Mouse (Mus musculus) neural tube, embryonic 14.5 days (tissue): Measurements from ENCODE around the gene Yjefn3. TPM values are rescaled to one million over a fixed set of nuclear protein-coding genes. Genes with fewer than 3 reads are reported as not detected.
A peak's percentile ranks its signal among the peaks of the same experiment; 100 is the strongest.

Experiments used
- ATAC-seq: fragments of 200-750 bp; cut with Nextera tagmentation; 2 replicates; pipeline ENCODE4 v1.8.0; 2017; ENCODE audit warnings: low read depth, mild to moderate bottlenecking, moderate TSS enrichment, moderate library complexity
- H3K27ac ChIP-seq: fragments of 300-500 bp; sonication (generic); 2 replicates; pipeline ENCODE4 v1.5.1; 2014; ENCODE audit warnings: low read depth, mild to moderate bottlenecking, control low read depth, low read length, moderate library complexity, mixed read lengths
- H3K27me3 ChIP-seq: fragments of 300-500 bp; sonication (generic); 2 replicates; pipeline ENCODE4 v1.6.1; 2014; ENCODE audit warnings: low read length; ENCODE audit not compliant: control insufficient read depth, insufficient read depth
- H3K36me3 ChIP-seq: fragments of 300-500 bp; sonication (generic); 2 replicates; pipeline ENCODE4 v1.6.1; 2014; ENCODE audit warnings: low read length, mixed read lengths; ENCODE audit not compliant: control insufficient read depth, insufficient read depth
- H3K4me1 ChIP-seq: fragments of 300-500 bp; sonication (generic); 2 replicates; pipeline ENCODE4 v1.6.1; 2014; ENCODE audit warnings: low read length; ENCODE audit not compliant: control insufficient read depth, insufficient read depth
- H3K4me2 ChIP-seq: fragments of 300-500 bp; sonication (generic); 2 replicates; pipeline ENCODE4 v1.6.1; 2014; ENCODE audit warnings: mild to moderate bottlenecking, low read depth, low read length, control low read depth
- H3K4me3 ChIP-seq: fragments of 300-500 bp; sonication (generic); 2 replicates; pipeline ENCODE4 v1.5.1; 2014; ENCODE audit warnings: low read depth, low read length, control low read depth, mixed read lengths
- H3K9ac ChIP-seq: fragments of 300-500 bp; sonication (generic); replicated peaks from 2 replicates; pipeline ENCODE4 v1.6.1; 2014; ENCODE audit warnings: low read depth, mild to moderate bottlenecking, control low read depth, low read length, mixed read lengths
- H3K9me3 ChIP-seq: fragments of 300-500 bp; sonication (generic); 2 replicates; pipeline ENCODE4 v1.6.1; 2016; ENCODE audit warnings: low read length; ENCODE audit not compliant: control insufficient read depth
- WGBS: fragments of 180-500 bp; shearing (Covaris S2); extraction: QIAGEN DNeasy Blood & Tissue Kit; methylation state at CpG from one replicate; pipeline ENCODE4 v1.1.7; 2014; 5-methylcytosine and 5-hydroxymethylcytosine counted together
- polyA plus RNA-seq: library from polyadenylated mRNA; unstranded; fragments of >200 nt; fragmentation: Nextera tagmentation; extraction: Ambion mirVana; gene quantifications from 2 replicates; pipeline ENCODE4 v1.2.1, GENCODE M21; 2014

Gene Yjefn3
- polyA plus RNA-seq, 1 experiment from 2014 or later = 11.5 TPM

GRCm38 (mm10) chr8:69915748-69916147 is 13.2 kb upstream of the Yjefn3 start:
- Histone ChIP-seq H3K4me2 (no peak overlapping the region), H3K27ac (no peak overlapping the region), H3K4me3 (no peak overlapping the region), H3K4me1 (peaks cover 5% of the 10 kb centered on the region; the same call in 1 of the 2 replicates), H3K9ac (no peak overlapping the region), H3K27me3 (no peaks in the 10 kb centered on the region), H3K36me3 (peaks cover 27% of the 10 kb centered on the region), H3K9me3 (no peaks in the 10 kb centered on the region)
- WGBS = 56% methylated on average over 5 of the region's 5 CpGs
- ATAC-seq = no peak

- H3K27me3 ChIP-seq = no peaks in the 10 kb centered on the region
- no peak overlapping the region for H3K27ac ChIP-seq
- H3K4me3 ChIP-seq = no peak overlapping the region
- H3K9me3 ChIP-seq = no peaks in the 10 kb centered on the region
- no peak overlapping the region for H3K4me2 ChIP-seq
- no peak overlapping the region for H3K9ac ChIP-seq
- peaks cover 29% of the 10 kb centered on the region for H3K36me3 ChIP-seq
- no peaks in the 10 kb centered on the region for H3K4me1 ChIP-seq
- no peak for ATAC-seq
- WGBS = 90% methylated on average over 4 of the region's 4 CpGs
Observed at GRCm38 (mm10) chr8:69914526-69914925, 12.0 kb upstream of the Yjefn3 start.

DNA sequence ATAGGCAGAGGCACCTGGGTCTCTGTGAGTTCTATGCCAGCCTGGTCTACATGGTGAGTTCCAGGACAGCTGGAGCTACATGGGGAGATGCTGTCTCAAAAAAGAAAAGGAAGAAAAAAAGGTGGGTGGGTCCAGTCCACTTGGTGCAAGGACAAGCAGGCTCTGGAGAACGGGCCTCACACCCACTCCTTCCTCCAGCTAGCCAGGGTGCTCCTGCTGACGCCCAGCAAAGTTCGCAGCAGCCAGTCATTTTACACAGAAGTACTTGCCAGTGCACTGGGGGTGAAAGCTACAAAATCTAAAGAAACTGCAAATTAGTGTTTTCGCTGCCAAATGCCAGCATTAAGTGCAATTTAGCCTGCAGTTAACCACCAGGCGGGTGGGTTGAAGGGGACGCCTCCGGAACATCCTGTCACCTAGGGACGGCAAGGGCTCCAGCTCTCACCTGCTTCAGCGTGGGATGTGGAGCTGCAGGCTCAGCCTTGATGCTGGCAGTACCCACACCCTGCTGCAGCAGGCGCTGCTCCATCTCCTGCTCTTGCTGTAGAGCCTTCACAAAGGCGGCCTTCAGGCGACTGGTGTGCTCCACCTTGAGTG is 10.1 kb upstream of the Yjefn3 start:
- Histone ChIP-seq H3K36me3 (peaks cover 35% of the 10 kb centered on the region), H3K9me3 (no peaks in the 10 kb centered on the region), H3K4me3 (no peak overlapping the region), H3K4me2 (no peak overlapping the region), H3K4me1 (no peaks in the 10 kb centered on the region), H3K9ac (no peak overlapping the region), H3K27me3 (no peaks in the 10 kb centered on the region), H3K27ac (no peak overlapping the region)
- ATAC-seq = no peak
- WGBS = 89% methylated on average over 12 of the region's 12 CpGs

GRCm38 (mm10) chr8:69911917-69912316 is 9.4 kb upstream of the Yjefn3 start:
- Histone ChIP-seq H3K4me2 (no peak overlapping the region), H3K36me3 (peaks cover 33% of the 10 kb centered on the region), H3K9me3 (no peaks in the 10 kb centered on the region), H3K4me3 (no peak overlapping the region), H3K27ac (no peak overlapping the region), H3K4me1 (no peaks in the 10 kb centered on the region), H3K9ac (no peak overlapping the region), H3K27me3 (no peaks in the 10 kb centered on the region)
- ATAC-seq = no peak
- WGBS = 88% methylated on average over 13 of the region's 13 CpGs

DNA sequence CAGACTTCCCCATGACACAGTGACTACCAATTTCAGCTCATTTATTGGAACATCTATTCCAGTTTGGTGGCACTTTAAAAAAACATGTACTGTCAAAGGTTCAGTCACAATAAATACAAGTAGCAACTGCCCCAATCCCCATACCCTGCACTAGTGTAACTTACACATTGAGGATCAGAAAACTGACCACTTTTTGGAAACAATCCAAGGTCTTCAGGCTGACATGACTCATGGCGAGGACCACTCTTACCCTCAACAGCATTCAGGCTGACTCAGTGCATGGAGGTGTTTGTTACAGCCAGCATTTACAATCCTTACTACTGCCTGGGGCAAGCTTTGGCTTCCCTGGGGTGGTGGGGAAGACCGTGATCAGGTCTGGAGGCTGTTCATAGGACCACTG is 4.6 kb upstream of the Yjefn3 start:
- no peak for ATAC-seq
- Histone ChIP-seq H3K27ac (no peak overlapping the region), H3K9me3 (no peaks in the 10 kb centered on the region), H3K9ac (no peak overlapping the region), H3K36me3 (peaks cover 11% of the 10 kb centered on the region), H3K4me2 (no peak overlapping the region), H3K4me1 (peaks cover 6% of the 10 kb centered on the region; the same call in 1 of the 2 replicates), H3K27me3 (no peaks in the 10 kb centered on the region), H3K4me3 (no peak overlapping the region)
- 93% methylated on average over 2 of the region's 2 CpGs for WGBS

DNA sequence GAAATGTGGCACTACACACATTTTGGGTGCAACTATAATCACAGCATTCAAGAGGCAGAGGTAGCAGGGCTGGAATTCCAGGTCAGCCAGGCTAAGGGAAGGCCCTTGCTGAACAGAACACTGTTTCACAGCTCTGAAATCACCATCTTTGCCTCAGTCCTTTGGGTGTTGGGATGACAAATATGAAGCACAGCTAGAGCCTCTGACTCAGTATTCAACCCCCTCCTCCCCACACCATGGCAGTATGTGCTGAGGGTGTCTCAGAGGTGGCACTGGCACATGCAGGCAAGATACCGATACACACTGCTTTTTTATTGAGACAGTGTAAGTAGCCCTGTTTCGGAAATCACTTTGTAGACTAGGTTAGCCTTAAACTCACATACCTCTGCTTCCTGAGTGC is 3.7 kb upstream of the Yjefn3 start:
- WGBS = 91% methylated on average over 2 of the region's 2 CpGs
- Histone ChIP-seq H3K4me3 (no peak overlapping the region), H3K27ac (no peak overlapping the region), H3K36me3 (peaks cover 11% of the 10 kb centered on the region; the same call in 1 of the 2 replicates), H3K9me3 (no peaks in the 10 kb centered on the region), H3K27me3 (no peaks in the 10 kb centered on the region), H3K4me2 (no peak overlapping the region), H3K4me1 (peaks cover 11% of the 10 kb centered on the region; the same call in 1 of the 2 replicates), H3K9ac (no peak overlapping the region)
- no peak for ATAC-seq

DNA sequence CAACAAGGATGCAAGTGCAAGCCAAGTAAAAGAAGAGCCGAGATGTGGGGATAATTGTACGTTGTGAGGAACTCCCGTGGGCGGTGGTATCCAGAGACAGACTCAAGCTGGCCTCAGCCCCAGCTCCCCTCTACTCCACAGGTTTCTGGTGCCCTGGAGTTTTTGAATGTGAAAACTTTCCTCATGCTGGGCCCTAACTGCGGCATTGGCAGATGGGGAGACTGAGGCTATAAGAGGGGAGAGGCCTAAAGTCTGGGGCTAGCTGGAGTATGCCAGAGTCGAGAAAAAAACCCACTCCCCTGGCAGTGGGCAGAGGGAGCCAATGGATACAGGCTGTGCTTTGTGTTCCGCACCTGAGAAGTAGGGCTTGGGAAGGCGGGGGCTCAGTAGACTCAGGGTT is 1.6 kb upstream of the Yjefn3 start:
- peaks cover 6% of the 10 kb centered on the region; the same call in 1 of the 2 replicates for H3K36me3 ChIP-seq
- no peak overlapping the region for H3K4me3 ChIP-seq
- no peak overlapping the region; the same call in 1 of the 2 replicates for H3K4me2 ChIP-seq
- H3K27me3 ChIP-seq = no peaks in the 10 kb centered on the region
- no peak overlapping the region for H3K27ac ChIP-seq
- 81% methylated on average over 8 of the region's 8 CpGs for WGBS
- peaks cover 17% of the 10 kb centered on the region for H3K4me1 ChIP-seq
- no peak for ATAC-seq
- no peaks in the 10 kb centered on the region for H3K9me3 ChIP-seq
- no peak overlapping the region for H3K9ac ChIP-seq

DNA sequence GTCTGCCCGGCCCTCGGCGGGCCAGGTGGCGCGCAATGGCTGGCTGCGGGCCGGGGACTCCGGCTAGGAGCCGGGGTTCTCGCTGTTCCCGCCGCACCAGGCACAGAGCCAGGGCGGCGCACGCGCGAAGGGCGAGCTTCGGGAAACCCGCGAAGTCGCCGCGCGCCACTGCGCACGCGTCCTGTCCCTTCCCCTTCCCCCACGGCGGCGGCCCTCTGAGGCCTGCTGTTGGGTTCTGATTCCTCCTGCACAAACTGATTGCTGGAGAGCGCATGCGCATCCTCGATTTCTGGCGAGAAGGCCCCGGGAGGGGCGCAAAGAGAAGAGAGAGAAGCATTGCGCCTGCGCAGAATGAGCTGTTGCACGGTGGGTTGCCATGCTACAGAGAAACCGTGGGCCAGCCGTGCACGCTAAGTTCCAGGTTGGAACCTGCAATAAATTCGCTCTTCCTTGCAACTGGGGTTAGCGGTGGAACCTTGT is 591 bp upstream of the Yjefn3 start:
- Histone ChIP-seq H3K4me1 (peaks cover 17% of the 10 kb centered on the region), H3K9ac (peak overlapping the region; percentile 78), H3K36me3 (no peaks in the 10 kb centered on the region), H3K9me3 (no peaks in the 10 kb centered on the region), H3K4me2 (peak overlapping the region; percentile 99), H3K4me3 (peak overlapping the region; percentile 77), H3K27me3 (no peaks in the 10 kb centered on the region), H3K27ac (peak overlapping the region; percentile 87)
- under 1% methylated on average over 45 of the region's 45 CpGs for WGBS
- ATAC-seq = peak; percentile 90

- peaks cover 20% of the 10 kb centered on the region for H3K4me1 ChIP-seq
- H3K4me2 ChIP-seq = peak overlapping the region; percentile 99
- H3K4me3 ChIP-seq = peak overlapping the region; percentile 77
- peak overlapping the region; percentile 79 for H3K9ac ChIP-seq
- under 1% methylated on average over 41 of the region's 41 CpGs for WGBS
- H3K9me3 ChIP-seq = no peaks in the 10 kb centered on the region
- H3K27ac ChIP-seq = peak overlapping the region; percentile 88
- no peaks in the 10 kb centered on the region for H3K36me3 ChIP-seq
- peak; percentile 64 for ATAC-seq
- no peaks in the 10 kb centered on the region for H3K27me3 ChIP-seq
Observed at GRCm38 (mm10) chr8:69901484-69902162, 889 bp downstream of the Yjefn3 start.
